Mouse (Mus musculus) mouse embryonic stem cell (cell line): ENCODE measurements around the gene Slc39a7.

ENCODE experiments used
- in situ Hi-C, 2 experiments: fragments of 300-500 bp; cut with MboI; formaldehyde crosslinking; loops; 1 replicate in 1 of 2; 3 replicates in 1 of 2; pipeline ENCODE4 v1.14.3; 2019 to 2020; ENCODE audit warnings: low sequenced_read_pairs in 2 of 2, low pct_unique_long_range_greater_than_20kb in 1 of 2, mixed read lengths in 1 of 2; ENCODE audit not compliant: unreplicated experiment in 1 of 2

Gene Slc39a7

GRCm38 (mm10) chr17:34031465-34032173 lies at the start of gene Slc39a7, which contains the start of gene Rxrb:
Gene Slc39a7 (minus strand): TSS chr17:34031682.
Gene Rxrb (plus strand): TSS chr17:34031812.
- in situ Hi-C loops: no loop called here

GRCm38 (mm10) chr17:34079621-34080020 lies 48.1 kb upstream of the Slc39a7 start:
- in situ Hi-C loops: loop anchor here (5.0 to 10.0 kb wide), 3 partner anchors 85 to 115 kb away; partner anchors contain the start of gene Psmb8 (in 1 of the 2)

DNA sequence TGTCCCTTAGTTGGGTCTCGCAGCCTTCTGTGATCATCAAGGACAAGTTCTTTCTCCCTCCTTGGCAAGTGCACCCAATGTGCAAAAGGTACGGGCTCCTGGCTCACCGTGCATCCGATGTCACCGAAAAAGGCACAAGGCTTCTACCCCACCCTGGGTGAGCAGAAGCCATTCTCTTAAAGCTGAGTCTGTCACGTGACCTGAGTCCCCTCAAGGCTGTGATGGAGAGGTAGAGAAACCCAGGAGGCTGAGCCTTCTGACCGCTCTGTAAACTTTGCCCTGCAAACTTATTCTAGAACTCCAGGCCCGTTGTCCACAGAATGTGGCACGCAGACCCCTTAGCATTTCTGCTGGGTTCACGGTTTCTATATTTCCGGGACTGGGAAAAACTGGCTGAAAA lies 47.5 kb upstream of the Slc39a7 start:
- in situ Hi-C loops: loop anchor here (10.0 kb wide), 2 partner anchors 86 to 116 kb away; partner anchors contain the start of gene Psmb8 (in 1 of the 2)

DNA sequence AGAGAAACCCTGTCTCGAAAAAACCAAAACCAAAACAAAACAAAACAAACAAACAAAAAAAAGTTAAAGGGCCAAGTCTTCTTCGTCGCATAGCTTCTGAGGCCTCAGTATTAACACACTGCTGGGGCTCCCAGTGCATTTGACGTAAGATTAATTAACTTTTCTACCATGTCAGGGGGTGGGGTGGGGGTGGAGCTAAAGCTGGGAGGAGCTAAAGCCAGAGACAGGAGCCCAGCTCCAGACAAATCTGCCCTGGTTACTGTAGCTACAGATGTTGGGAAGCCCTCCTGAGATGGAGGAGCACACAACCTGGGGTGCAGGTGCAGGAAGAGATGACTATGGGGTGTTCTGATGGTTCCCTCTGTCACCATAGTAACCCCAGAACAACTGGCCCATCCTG lies 46.7 kb upstream of the Slc39a7 start:
- in situ Hi-C loops: loop anchor here (10.0 kb wide), 2 partner anchors 87 to 117 kb away; partner anchors contain the start of gene Psmb8 (in 1 of the 2)

DNA sequence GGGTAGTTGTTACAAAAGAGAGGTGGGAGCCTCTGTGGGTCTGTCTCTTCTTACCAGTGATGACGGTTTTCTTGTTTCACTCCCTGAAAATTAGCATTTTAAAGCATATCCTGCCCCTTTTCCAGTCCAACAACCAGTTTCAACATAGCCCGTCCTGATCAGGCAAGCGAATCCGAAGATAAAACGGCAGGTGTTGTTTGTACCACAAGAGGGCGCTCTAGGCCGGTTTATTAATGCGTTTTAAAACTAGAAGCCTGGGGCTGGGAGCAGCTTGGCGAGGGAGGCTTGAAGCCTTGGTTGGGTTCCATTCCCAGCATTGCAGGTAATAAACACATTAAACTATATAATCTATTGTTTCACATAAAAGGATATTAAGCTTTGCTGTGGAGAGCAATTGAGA lies 46.1 kb upstream of the Slc39a7 start:
- in situ Hi-C loops: loop anchor here (10.0 kb wide), 2 partner anchors 87 to 117 kb away; partner anchors contain the start of gene Psmb8 (in 1 of the 2)

DNA sequence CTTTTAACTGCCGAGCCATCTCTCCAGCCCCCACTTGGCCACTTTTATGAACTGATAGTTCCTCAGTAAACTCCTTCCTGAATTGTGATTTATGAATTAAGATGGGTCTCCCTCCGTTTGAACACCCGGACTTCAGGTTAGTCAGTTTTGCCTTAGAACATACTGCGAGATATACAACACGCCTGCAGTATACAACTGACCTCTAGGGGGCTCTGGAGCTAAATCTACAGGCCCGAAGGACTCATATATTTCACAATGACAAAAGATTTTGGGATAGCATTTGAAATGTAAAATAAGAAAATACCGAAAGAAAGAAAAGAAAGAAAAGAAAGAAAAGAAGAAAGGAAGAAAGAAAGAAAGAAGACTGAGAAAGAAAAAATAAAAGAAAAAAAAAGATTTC lies 43.8 kb upstream of the Slc39a7 start:
- in situ Hi-C loops: loop anchor here (10.0 kb wide), 2 partner anchors 90 to 120 kb away; partner anchors contain the start of gene Psmb8 (in 1 of the 2)

GRCm38 (mm10) chr17:34072091-34072490 lies 40.6 kb upstream of the Slc39a7 start:
- in situ Hi-C loops: loop anchor here (10.0 kb wide), 2 partner anchors 93 to 123 kb away; partner anchors contain the start of gene Psmb8 (in 1 of the 2)

GRCm38 (mm10) chr17:34068864-34069263 lies 37.4 kb upstream of the Slc39a7 start:
- in situ Hi-C loops: no loop called here

GRCm38 (mm10) chr17:34057224-34057623 lies 25.7 kb upstream of the Slc39a7 start:
- in situ Hi-C loops: no loop called here

GRCm38 (mm10) chr17:34047404-34048050 lies 16.0 kb upstream of the Slc39a7 start:
- in situ Hi-C loops: no loop called here

- in situ Hi-C loops: no loop called here
Measured at GRCm38 (mm10) chr17:34045941-34046340, 14.5 kb upstream of the Slc39a7 start.

- in situ Hi-C loops: no loop called here
Measured at GRCm38 (mm10) chr17:34039562-34040450, 8.3 kb upstream of the Slc39a7 start.

- in situ Hi-C loops: no loop called here
Measured at GRCm38 (mm10) chr17:34038878-34039561, 7.5 kb upstream of the Slc39a7 start, which contains the start of gene Col11a2. Gene Col11a2 (plus strand): TSS chr17:34039437.

- in situ Hi-C loops: no loop called here
Measured at GRCm38 (mm10) chr17:34038440-34038839, 7.0 kb upstream of the Slc39a7 start.

- in situ Hi-C loops: no loop called here
Measured at GRCm38 (mm10) chr17:34037241-34037640, 5.8 kb upstream of the Slc39a7 start.

DNA sequence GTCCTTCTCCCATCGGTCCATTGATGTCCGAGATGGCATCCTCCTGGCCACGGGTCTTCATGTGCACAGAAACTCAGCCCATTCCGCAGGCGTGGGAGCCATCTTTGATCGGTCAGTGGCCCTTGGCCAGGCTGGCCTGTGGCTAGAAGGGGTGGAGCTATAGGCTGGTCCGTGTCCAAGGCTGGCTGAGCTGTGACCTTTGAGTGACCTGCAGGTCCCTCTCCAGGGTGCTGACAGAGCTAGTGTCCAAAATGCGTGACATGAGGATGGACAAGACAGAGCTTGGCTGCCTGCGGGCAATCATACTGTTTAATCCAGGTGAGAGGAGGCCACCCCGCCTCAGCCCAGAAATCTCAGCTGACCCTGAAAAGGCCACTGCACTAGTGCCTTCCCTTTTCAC lies 5.2 kb upstream of the Slc39a7 start:
- in situ Hi-C loops: no loop called here

- in situ Hi-C loops: no loop called here
Measured at GRCm38 (mm10) chr17:34035517-34035916, 4.0 kb upstream of the Slc39a7 start.

DNA sequence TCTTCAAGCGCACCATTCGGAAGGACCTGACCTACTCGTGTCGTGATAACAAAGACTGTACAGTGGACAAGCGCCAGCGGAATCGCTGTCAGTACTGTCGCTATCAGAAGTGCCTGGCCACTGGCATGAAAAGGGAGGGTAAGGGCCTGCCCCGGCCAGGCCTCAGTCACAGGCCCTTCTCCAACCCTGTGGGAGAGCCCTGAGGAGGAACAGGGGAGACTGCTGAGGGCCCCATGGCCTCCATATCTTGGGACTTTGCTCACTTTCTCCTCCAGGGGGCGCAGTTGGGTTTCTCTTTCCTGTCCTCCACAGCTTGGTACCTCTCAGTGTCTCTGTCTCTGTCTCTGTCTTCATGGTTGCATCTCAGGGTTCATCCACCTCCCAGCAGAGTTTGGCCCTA lies 2.6 kb upstream of the Slc39a7 start:
- in situ Hi-C loops: no loop called here
